Mouse (Mus musculus): ENCODE results near the gene Gnptg.

- TF ChIP-seq POLR2A (IDR thresholded peaks at IDR 0.05; ENCODE audit: low read depth, low read length): no peak
- no peak for TF ChIP-seq CTCF (IDR thresholded peaks at IDR 0.05; ENCODE audit: extremely low read depth, insufficient read depth, insufficient read length, insufficient replicate concordance)
These were observed 29.1 kb downstream of the Gnptg start for GRCm38 (mm10) chr17:25210680-25211466.
